Mouse (Mus musculus) limb, embryonic 15.5 days (tissue): ENCODE measurements at regions not wholly inside any gene's neighbourhood (a gene's known extent, or its start where the extent isn't known, plus 50 kb on each side); places are given as distances from the start of the nearest gene placed in this dataset.
"Not testable (repeated sequence)": the region's sequence is repeated elsewhere in the genome, so short reads cannot be mapped to it uniquely, and the experiment has no call there.

Source experiments
- ATAC-seq: fragments of 200-750 bp; cut with Nextera tagmentation; 2 replicates; pipeline ENCODE4 v1.8.0; 2017; ENCODE audit warnings: low read depth, moderate TSS enrichment; ENCODE audit not compliant: insufficient number of reproducible peaks, low FRiP score, low TSS enrichment
- H3K27ac ChIP-seq: fragments of 300-500 bp; sonication (generic); 2 replicates; pipeline ENCODE4 v1.5.1; 2015; ENCODE audit warnings: moderate library complexity, mild to moderate bottlenecking, inconsistent platforms
- H3K27me3 ChIP-seq: fragments of 300-500 bp; sonication (generic); 2 replicates; pipeline ENCODE4 v1.6.1; 2015; ENCODE audit warnings: inconsistent platforms
- H3K36me3 ChIP-seq: fragments of 300-500 bp; sonication (generic); 2 replicates; pipeline ENCODE4 v1.6.1; 2015; ENCODE audit warnings: inconsistent platforms
- H3K4me1 ChIP-seq: fragments of 300-500 bp; sonication (generic); 2 replicates; pipeline ENCODE4 v1.6.1; 2015; ENCODE audit warnings: inconsistent platforms
- H3K4me2 ChIP-seq: fragments of 300-500 bp; sonication (generic); 2 replicates; pipeline ENCODE4 v1.6.1; 2015; ENCODE audit warnings: mild to moderate bottlenecking, inconsistent platforms
- H3K4me3 ChIP-seq: fragments of 300-500 bp; sonication (generic); 2 replicates; pipeline ENCODE4 v1.5.1; 2015; ENCODE audit warnings: mild to moderate bottlenecking, inconsistent platforms
- H3K9ac ChIP-seq: fragments of 300-500 bp; sonication (generic); 2 replicates; pipeline ENCODE4 v1.6.1; 2015; ENCODE audit warnings: inconsistent platforms
- H3K9me3 ChIP-seq: fragments of 300-500 bp; sonication (generic); 2 replicates; pipeline ENCODE4 v1.6.1; 2016; ENCODE audit warnings: inconsistent platforms
- WGBS: fragments of 180-500 bp; shearing (Covaris S2); methylation state at CpG from one replicate; pipeline ENCODE4 v1.1.7; 2015; 5-methylcytosine and 5-hydroxymethylcytosine counted together

DNA sequence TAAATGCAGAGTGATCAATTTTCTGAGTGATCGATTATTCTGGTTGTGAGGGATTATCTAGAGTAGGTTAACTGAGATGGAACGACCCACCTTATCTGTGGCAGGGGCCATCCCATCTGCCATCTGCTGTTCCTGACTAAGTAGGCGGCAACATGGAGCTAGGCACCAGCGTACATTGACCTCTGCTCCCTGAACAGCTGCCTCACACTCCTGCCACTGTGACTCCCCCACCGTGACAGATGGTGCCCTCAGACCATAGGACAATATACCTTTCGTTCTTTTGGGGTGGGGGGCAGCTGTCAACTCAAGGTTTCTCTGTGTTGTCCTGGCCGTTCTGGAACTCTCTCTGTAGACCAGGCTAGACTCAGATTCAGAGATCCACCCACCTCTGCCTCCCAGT, 262.7 kb downstream of the Prex1 start:
- Histone ChIP-seq H3K4me1 (peaks cover 42% of the 10 kb centered on the region), H3K36me3 (no peaks in the 10 kb centered on the region), H3K9ac (no peak overlapping the region), H3K4me3 (no peak overlapping the region), H3K4me2 (no peak overlapping the region), H3K27me3 (no peaks in the 10 kb centered on the region), H3K9me3 (no peaks in the 10 kb centered on the region), H3K27ac (no peak overlapping the region)
- 85% methylated on average over 7 of the region's 7 CpGs for WGBS
- ATAC-seq = no peak

DNA sequence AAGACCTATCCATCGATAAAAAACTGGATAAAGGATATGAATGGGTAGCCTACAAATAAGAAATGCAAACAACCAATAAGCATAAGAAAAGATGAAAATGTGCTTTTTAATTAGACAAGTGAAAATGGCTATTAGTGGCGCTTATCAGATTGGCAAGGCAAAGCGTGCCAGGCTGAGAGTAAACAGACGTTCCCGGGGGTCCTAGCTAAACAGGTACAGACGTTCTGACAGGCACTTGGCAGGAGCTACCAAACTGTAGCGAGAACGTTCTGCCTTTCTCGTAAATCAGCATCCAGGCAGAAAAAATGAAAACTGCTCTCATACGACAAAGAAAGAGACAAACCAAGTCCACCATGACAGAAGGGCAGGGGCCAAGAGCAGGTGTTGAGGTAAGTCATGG, 263.3 kb downstream of the Prex1 start:
- ATAC-seq = no peak
- WGBS = 46% methylated on average over 10 of the region's 10 CpGs
- no peaks in the 10 kb centered on the region for H3K36me3 ChIP-seq
- no peak overlapping the region for H3K27ac ChIP-seq
- peaks cover 45% of the 10 kb centered on the region for H3K4me1 ChIP-seq
- no peaks in the 10 kb centered on the region for H3K27me3 ChIP-seq
- no peak overlapping the region for H3K4me2 ChIP-seq
- no peak overlapping the region for H3K4me3 ChIP-seq
- no peaks in the 10 kb centered on the region for H3K9me3 ChIP-seq
- H3K9ac ChIP-seq = no peak overlapping the region

DNA sequence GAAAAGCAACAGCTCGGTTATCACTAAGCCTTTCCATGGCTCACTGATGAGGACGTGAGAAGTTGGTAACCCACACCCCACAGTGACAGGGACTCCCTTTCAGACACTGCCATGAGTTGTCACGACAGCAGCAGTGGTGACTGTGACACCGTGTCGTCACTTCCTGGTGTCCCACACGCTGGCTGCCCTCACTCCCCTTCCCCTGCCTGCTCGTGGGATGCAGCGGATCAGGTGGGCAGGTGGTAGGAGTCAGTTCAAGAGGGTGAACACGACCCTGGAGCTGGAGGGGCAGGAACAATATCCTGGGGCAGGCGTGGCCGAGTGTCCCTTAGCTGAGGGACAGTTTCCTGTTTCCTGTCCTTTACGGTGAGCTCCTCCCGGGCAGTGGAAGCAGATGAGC, 264.9 kb downstream of the Prex1 start:
- Histone ChIP-seq H3K36me3 (no peaks in the 10 kb centered on the region), H3K4me1 (peaks cover 47% of the 10 kb centered on the region), H3K9me3 (no peaks in the 10 kb centered on the region), H3K9ac (no peak overlapping the region), H3K27ac (peak overlapping the region; percentile 76; the same call in 1 of the 2 replicates), H3K4me3 (no peak overlapping the region), H3K27me3 (no peaks in the 10 kb centered on the region), H3K4me2 (no peak overlapping the region)
- ATAC-seq = no peak
- WGBS = 59% methylated on average over 13 of the region's 13 CpGs

DNA sequence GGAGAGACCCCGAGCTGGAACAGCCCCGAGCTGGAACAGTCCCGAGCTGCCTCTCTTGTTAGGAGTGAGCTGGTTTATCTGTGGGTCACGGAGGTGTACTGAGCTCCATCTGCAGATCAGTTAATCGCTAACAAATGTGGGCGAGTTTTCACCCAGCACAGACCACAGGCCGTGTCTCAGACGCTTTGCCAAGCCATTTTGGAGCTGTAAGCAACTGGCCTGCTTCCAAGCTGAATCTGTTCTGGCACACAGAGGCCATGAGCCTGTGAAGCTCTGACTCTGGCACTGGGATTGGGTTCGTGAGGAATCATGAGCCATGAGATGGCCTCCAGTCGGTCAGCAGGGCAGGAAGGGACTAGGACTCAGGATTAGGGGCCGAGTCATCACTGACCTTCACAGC, 265.5 kb downstream of the Prex1 start:
- Histone ChIP-seq H3K27ac (peak overlapping the region; percentile 76), H3K4me3 (no peak overlapping the region), H3K4me1 (peaks cover 52% of the 10 kb centered on the region), H3K9me3 (no peaks in the 10 kb centered on the region), H3K27me3 (no peaks in the 10 kb centered on the region), H3K4me2 (no peak overlapping the region), H3K9ac (no peak overlapping the region), H3K36me3 (no peaks in the 10 kb centered on the region)
- 20% methylated on average over 11 of the region's 11 CpGs for WGBS
- ATAC-seq = peak; percentile 73; the same call in 1 of the 2 replicates

DNA sequence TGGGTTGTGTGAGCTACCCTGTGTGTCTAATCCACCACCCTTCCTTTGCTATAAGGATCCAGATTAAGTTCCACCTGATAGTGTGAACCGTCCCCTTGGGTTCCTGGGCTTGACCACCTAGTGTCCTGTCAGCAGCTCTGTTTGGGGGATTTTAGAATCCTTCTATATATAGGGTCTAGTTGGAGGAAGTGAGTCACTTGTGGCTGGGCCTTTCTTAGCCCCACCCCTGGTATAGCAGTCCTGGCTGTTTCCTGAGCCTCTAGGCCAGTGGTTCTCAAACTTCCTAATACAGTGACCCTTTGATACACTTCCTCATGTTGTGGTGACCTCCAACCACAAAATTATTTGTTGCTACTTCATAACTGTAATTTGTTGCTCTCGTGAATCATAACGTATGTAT, 267.1 kb downstream of the Prex1 start:
- Histone ChIP-seq H3K27me3 (no peaks in the 10 kb centered on the region), H3K9ac (no peak overlapping the region), H3K4me1 (peaks cover 57% of the 10 kb centered on the region), H3K27ac (no peak overlapping the region), H3K4me3 (no peak overlapping the region), H3K4me2 (no peak overlapping the region), H3K9me3 (no peaks in the 10 kb centered on the region), H3K36me3 (no peaks in the 10 kb centered on the region)
- WGBS = 71% methylated on average over 3 of the region's 3 CpGs
- ATAC-seq = no peak

DNA sequence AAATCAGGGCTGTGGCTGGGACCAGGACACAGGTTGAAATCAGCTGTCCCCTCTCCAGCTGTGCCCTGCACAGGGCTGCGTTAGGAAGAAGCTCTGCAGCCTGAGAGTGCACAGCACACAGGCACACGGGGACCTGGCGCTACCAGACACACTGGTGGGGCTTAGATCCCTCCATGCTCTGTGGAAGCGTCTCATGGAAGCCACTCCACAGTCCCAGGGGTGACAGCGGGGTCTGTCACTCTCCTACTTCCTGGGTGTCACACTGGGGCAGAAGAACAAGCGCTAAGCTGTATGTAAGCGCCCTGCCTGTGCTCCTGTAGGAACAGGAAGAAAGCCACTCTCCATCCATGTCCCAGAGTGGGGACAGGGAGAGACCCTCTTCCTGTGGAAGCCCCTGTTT, 267.8 kb downstream of the Prex1 start:
- not testable (repeated sequence) for H3K4me2 ChIP-seq, H3K4me3 ChIP-seq, H3K9ac ChIP-seq, H3K27ac ChIP-seq, H3K27me3 ChIP-seq, H3K36me3 ChIP-seq, ATAC-seq, H3K9me3 ChIP-seq
- H3K4me1 ChIP-seq = peaks cover 57% of the 10 kb centered on the region
- 70% methylated on average over 7 of the region's 7 CpGs for WGBS

DNA sequence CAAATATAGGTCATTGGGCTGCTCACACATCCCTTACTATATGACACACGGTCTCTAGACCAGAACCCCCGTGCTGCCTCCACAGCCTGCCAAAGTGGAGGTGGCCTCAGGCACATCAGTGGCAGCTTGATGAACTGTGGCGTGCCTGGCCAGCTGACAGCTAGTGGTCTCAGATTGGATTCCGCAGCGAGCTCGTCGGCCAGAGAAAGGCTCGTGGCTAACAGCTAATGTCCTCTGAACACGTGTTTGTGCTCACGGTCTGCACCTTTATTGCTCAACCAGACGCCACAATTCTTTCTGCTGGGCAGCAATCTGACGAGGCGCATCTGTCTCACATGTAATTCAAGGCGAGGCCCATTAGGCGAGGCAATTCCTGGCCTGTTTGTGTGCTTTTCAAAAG, 270.6 kb downstream of the Prex1 start:
- H3K9ac ChIP-seq = no peak overlapping the region
- H3K27me3 ChIP-seq = no peaks in the 10 kb centered on the region
- WGBS = 18% methylated on average over 15 of the region's 15 CpGs
- no peaks in the 10 kb centered on the region for H3K9me3 ChIP-seq
- H3K4me1 ChIP-seq = peaks cover 30% of the 10 kb centered on the region
- peak overlapping the region; percentile 5; the same call in 1 of the 2 replicates for H3K27ac ChIP-seq
- no peaks in the 10 kb centered on the region for H3K36me3 ChIP-seq
- no peak overlapping the region for H3K4me3 ChIP-seq
- no peak overlapping the region for H3K4me2 ChIP-seq
- ATAC-seq = no peak

DNA sequence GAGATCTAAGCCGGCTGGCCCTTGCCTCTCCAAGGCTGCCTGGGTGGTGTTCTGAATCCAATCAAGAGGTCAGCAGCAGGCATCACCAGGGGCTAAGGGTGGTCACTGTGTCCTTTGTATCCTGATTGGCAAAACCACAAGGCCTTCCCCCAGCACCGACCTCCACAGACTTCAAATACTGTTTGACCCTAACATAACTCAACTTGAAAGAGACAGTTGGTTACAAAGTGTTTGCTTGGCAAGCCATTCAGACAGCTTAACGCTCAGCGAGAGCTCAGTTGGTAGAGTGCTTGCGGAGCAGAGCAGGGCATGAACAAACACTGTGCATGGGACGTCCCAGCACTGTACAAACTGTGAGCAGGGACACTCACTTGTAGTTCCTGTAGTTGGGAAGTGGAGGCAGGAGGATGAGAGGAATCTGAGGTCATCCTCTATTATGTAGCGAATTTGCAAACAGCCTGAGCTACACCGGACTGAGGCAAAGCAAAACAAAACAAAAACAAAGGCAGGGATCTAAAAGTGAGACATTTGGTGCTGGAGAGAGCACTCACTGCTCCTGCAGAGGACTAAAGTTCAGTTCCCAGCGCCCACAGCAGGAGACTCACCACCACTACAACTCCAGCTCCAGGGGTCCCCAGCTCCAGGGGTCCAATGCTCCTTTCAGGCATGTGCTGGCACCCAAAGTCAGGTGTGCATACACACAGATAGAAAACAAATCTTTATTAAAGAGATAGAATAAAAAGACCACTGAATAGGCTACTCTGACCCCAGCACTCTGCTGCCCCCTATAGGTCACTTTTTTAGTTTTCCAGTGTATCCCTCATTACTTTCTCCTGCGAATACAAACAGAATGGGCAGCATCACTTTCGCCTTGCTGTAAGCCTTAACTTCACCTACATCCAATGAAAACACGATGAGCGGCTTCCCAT, 273.5 kb downstream of the Prex1 start:
- no peak for ATAC-seq
- Histone ChIP-seq H3K36me3 (no peaks in the 10 kb centered on the region), H3K27me3 (no peaks in the 10 kb centered on the region), H3K27ac (no peak overlapping the region), H3K4me1 (peaks cover 13% of the 10 kb centered on the region), H3K9me3 (no peaks in the 10 kb centered on the region), H3K4me2 (no peak overlapping the region), H3K4me3 (no peak overlapping the region), H3K9ac (no peak overlapping the region)
- WGBS = 57% methylated on average over 13 of the region's 13 CpGs

DNA sequence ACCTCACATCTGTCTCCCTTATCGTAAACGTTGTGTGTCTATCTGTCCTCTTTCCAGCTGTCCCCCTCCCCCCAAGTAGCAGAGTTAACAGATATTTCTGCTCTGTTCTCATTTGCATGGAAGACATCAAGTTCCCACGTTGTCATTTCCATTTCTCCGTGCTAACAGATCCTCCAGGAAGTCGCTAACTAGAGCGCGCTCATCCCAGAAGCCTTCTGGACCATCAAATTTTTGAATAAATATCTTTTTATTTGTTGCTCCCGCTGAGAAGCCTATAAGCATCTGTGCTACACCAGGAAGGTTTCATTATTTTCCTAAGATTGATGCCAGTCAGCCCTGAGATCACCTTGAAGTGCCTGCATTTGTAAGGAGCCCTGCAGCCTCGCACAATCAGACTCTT, 275.4 kb downstream of the Prex1 start:
- H3K4me1 ChIP-seq = peaks cover 22% of the 10 kb centered on the region
- H3K4me2 ChIP-seq = no peak overlapping the region
- no peak overlapping the region for H3K9ac ChIP-seq
- H3K36me3 ChIP-seq = no peaks in the 10 kb centered on the region
- H3K9me3 ChIP-seq = no peaks in the 10 kb centered on the region
- no peak overlapping the region for H3K27ac ChIP-seq
- no peaks in the 10 kb centered on the region for H3K27me3 ChIP-seq
- no peak overlapping the region for H3K4me3 ChIP-seq
- ATAC-seq = no peak
- WGBS = 70% methylated on average over 9 of the region's 9 CpGs

DNA sequence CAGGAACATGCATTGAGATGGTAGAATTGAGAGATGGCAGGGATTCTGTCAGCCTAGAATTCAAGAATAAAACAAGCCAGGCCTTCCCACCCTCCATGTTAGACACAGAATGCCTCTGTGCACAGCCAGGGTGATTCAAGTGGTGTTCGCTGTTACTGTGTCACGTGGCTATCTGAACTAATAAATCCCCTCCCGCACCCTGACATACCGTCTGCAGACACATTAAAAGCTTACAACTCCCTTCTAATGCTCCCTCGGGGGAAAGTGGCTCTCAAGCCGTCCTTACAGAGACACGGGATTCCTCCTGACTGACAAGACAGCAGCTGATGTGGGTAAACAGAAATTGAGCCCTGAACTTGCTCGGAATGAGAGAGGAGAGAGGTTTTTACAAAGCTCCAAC, 279.1 kb downstream of the Prex1 start:
- no peaks in the 10 kb centered on the region for H3K27me3 ChIP-seq
- H3K9me3 ChIP-seq = no peaks in the 10 kb centered on the region
- no peak for ATAC-seq
- H3K4me1 ChIP-seq = peaks cover 32% of the 10 kb centered on the region
- no peak overlapping the region for H3K27ac ChIP-seq
- no peaks in the 10 kb centered on the region for H3K36me3 ChIP-seq
- H3K4me3 ChIP-seq = no peak overlapping the region
- WGBS = 12% methylated on average over 8 of the region's 8 CpGs
- no peak overlapping the region for H3K4me2 ChIP-seq
- no peak overlapping the region for H3K9ac ChIP-seq

DNA sequence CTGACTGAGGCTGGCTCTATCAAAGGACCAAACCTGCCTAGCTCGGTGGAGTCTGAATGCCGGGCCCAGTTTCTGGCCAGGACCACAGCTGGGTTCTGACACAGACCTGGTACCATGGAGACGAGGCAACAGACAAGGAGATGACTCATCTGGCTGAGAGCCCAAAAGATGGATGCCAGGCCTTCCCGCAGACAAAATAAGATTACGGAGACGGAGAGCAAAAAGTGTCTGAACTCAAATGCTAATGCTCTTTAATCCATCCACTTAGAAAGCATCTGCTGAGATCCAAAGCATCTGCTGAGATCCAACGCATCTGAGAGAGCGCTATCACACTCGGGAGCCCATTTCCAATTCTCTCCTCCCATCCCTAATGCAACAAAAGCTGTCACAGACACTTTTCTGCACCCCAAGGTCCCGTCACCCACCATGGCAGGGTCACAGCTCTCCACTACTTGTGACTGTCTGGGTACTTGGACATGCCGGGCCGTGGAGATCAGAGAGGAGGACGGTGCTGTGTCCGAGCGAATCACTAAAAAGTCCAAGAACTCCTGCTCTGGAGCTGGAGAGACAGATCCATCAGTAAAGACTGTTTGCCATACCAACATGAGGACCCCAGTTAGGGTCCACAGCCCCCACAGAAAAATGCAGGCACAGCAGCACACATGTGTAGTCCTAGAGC, 278.3 kb upstream of the Sulf2 start:
- Histone ChIP-seq H3K9me3 (no peaks in the 10 kb centered on the region), H3K4me1 (peaks cover 37% of the 10 kb centered on the region), H3K4me2 (no peak overlapping the region), H3K27me3 (no peaks in the 10 kb centered on the region), H3K4me3 (no peak overlapping the region), H3K36me3 (no peaks in the 10 kb centered on the region), H3K27ac (peak overlapping the region; percentile 64), H3K9ac (no peak overlapping the region)
- ATAC-seq = 0 out of 2 replicates have a peak, but pooled peaks have one; percentile 30
- WGBS = 64% methylated on average over 15 of the region's 15 CpGs

DNA sequence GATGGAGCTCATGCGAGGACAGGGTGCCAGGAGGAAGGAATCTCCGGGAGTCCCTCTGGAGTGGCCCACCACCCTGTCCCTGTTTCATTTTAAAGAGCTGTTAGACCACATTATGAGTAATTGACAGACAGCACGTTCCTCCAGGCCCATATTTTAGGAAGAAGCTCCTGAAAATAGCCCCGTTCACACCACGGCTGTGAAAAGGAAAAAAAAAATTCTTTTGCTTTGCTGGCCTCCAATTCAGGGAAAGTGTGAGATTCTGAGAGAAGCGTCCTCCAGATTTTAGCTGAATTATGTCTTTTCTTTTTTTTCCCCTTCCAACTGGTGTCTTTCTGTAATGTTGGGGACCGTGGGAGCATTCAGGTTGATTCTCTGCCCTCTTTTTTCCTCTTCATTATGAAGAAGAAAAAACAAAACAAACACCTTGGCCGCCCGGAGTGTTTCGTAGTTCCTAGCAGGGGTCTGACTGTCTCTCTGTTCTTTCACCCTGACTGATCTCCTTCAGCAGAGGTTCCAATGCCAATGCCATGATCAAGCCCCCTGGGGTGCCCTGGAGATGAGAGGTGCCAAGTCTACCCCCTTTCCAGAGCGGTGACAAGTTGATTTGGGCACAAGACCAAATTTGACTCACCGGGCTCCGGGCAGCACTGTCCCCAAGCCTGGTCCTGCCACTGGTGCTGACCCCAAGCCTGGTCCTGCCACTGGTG, 277.6 kb upstream of the Sulf2 start:
- Histone ChIP-seq H3K4me2 (no peak overlapping the region), H3K27ac (peak overlapping the region; percentile 64), H3K4me3 (no peak overlapping the region), H3K27me3 (no peaks in the 10 kb centered on the region), H3K9ac (no peak overlapping the region), H3K9me3 (no peaks in the 10 kb centered on the region), H3K36me3 (no peaks in the 10 kb centered on the region), H3K4me1 (peaks cover 39% of the 10 kb centered on the region)
- WGBS = 70% methylated on average over 13 of the region's 13 CpGs
- no peak for ATAC-seq
